Mouse (Mus musculus) lung, postnatal 14 days (tissue): Measurements from ENCODE around the gene Ercc1.

Experiments
- DNase-seq: peaks from one replicate; pipeline ENCODE4 v3.0.0; 2021

Gene Ercc1

DNA sequence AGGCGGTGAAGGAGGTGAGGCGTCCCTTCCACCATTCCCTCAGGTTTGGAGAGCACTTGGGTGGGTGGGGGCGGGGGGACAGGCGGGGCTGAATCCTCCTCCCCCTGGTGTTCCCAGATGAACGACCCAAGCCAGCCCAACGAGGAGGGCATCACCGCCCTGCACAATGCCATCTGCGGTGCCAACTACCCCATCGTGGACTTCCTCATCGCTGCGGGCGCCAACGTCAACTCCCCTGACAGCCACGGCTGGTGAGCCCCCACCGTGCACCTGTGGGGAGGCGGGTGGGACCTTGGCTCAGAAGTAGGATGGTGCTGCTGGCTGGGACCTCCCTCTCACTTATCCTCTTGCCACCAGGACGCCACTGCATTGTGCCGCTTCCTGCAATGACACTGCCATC lies 30.8 kb downstream of the Ercc1 start:
- no peak for DNase-seq

- no peak for DNase-seq
These were observed 31.4 kb downstream of the Ercc1 start for GRCm38 (mm10) chr7:19376019-19376418.

DNA sequence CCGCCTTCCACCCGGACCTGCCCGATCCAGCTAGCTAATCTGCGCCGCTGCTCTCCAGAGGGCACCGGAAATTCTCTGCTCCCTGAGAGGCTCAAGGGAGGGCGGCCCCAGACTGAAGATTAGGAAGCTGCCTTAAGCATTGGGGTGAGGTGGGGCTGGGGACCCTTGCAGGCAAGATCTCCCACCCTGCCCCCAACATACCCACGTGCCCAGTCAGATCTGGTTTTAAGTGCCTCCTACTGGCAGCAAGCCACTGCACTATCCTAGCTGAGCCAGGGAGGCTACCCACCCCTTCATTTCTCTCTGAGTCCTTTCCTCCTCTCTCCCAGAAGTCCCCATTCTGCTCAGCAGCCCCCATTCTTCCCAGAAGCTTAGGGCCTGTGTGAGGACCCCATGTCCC lies 33.5 kb downstream of the Ercc1 start:
- no peak for DNase-seq

GRCm38 (mm10) chr7:19381377-19382165 lies 37.0 kb downstream of the Ercc1 start, which contains the start of gene Ercc2:
TSS of gene Ercc2 (plus strand) at chr7:19382010.
- DNase-seq: peak; percentile 99

DNA sequence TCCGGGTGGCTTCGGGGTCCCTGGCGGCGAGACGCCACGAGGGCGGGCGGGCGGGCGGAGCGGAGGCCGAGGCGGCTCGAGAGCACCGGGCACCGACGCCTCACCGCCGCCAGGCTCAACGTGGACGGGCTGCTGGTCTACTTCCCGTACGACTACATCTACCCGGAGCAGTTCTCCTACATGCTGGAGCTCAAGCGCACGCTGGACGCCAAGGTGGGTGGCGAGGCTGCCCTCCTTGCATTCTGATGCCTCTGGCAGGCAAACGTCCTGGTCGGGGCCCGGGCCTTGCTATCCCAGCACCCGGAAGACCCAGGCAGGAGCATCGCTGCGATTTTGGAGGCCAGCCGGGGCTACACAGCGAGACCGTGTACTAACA lies 37.6 kb downstream of the Ercc1 start:
- DNase-seq: no peak

DNA sequence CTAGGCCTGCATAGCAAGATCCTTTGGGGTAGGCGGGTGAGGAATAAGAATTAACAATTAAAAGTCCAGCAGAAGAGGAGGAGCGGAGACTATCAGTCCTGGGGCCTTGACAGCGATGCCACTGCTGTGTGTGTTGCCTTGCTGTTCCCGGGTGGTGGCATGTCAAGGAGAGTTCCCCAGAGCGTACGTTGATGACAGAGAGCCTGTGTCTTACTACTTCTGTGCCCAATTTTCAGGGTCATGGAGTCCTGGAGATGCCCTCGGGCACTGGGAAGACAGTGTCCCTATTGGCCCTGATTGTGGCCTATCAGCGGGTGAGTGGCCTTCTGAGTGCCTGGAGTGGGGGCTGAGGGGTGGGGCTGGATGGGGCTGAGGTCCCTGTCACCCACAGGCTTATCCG lies 39.1 kb downstream of the Ercc1 start:
- no peak for DNase-seq

GRCm38 (mm10) chr7:19388699-19389413 lies 44.3 kb downstream of the Ercc1 start:
- DNase-seq: no peak

GRCm38 (mm10) chr7:19394484-19394883 lies 49.9 kb downstream of the Ercc1 start:
- no peak for DNase-seq

GRCm38 (mm10) chr7:19399496-19400280 lies 55.1 kb downstream of the Ercc1 start:
- DNase-seq: peak; percentile 59

- DNase-seq: no peak
These were observed 56.4 kb downstream of the Ercc1 start for GRCm38 (mm10) chr7:19400946-19401345.

DNA sequence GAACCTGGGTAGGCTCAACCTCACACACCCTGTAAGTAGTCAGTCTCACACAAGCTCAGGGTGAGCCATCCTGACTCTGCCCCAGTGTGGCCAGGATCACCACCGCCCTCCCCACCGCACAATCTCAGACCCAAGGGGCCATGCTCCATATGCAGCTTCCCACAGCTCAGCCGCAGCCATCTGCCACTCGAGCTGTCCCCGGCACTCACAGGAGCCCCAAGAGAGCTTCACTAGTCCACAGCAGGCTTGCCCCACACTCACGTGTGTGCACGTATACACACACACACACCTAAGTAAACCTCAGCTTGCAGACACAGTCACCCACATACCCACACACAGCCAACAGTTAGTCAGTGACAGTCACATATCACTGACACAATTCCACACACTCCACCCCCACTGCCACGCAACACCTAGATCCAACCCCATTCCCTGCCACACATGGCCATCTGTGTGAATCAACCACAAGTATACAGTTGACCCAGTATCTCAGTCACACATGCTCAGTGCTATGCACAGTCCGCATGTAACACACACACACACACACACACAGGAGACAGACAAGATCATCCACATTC lies 58.0 kb downstream of the Ercc1 start:
- no peak for DNase-seq

DNA sequence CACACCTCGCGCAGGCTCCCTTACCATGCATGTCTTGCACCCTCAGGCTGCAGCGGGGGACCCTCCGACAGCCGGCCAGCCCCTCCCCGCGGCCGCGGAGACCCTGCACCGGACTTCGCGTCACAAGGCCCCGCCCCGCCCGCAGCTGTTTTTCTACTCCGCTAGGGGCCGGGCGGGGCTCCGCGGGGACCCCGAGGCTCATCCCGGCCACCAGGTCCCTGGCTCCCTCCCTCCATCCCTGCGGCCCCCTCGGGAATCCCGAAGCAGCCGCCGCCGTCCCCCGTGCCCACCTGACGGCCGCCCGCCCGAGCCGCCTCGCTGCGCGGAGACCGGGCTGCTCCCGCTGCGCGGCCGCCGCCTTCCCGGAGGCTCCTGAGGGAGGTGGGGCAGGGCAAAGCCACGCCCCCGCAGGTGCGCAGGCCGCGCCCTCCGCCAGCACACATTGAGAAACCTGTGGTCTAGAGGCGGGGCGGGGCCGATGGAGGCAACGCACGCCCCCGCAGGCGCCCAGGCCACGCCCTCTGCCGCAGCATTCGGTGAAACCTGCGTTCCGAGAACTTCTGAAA lies 59.2 kb downstream of the Ercc1 start, which contains the start of gene Klc3:
Gene Klc3, minus strand, starts transcription at position 374 of the 566 bp plus-strand sequence.
- DNase-seq: peak; percentile 75

DNA sequence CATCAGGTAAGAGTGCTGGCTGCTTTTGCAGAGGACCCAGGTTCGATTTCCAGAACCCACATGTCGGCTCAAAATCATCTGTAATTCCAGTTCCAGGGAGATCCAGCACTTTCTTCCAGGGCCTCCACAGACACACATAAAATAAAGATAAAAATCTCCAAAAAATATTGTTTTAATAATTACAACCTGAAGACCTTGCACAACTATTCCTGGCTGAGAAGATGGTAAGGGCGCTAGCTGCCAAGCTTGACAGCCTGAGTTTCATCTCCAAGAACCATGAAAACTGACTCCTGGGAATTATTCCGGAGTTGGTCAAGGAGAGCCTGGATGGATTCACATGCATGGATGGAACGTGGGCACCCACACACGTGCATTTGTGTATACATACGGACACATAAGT lies 59.9 kb downstream of the Ercc1 start, which contains the start of gene Ckm:
Gene Ckm, plus strand, starts transcription at position 301 of the 400 bp plus-strand sequence.
- DNase-seq: no peak

GRCm38 (mm10) chr7:19405417-19405816 lies 60.8 kb downstream of the Ercc1 start:
- peak; percentile 89 for DNase-seq
